Mouse (Mus musculus): ENCODE results near the gene Pofut2. TPM values are rescaled to one million over a fixed set of nuclear protein-coding genes. Genes with fewer than 3 reads are reported as not detected.

The Pofut2 gene
- polyA plus RNA-seq, 1 experiment: 8.4 TPM

DNA sequence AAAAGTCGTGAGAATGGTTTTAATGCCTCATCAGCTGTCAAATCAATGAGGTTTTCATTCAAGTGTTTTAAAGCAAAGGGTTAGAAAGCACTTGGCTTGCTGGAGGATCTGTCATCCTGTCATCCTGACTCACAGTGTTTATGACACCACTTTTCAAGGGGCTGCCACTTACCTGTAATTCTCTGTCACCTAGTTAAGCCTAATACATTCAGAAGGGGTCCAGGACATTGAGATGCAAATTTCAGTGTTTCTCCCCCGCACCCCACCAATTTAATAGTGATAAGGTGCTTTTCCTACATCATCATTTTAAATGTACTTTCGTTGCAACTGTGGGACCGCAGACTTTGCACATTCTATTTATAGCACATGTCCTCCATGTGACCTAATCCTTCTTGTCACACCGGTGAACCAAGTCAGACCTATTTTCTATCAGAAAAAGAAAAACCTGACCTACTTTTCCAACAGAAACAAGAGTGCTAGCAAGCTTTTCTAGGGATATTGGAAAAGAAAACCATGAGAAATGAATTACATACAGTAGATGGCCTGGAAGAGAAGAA is 29.7 kb downstream of the Pofut2 start:
- H3K4me3 ChIP-seq (replicated peaks; ENCODE audit: control insufficient read depth, low read depth, low read length): no peak overlapping the region
- 17% methylated on average over 5 of the region's 5 CpGs for WGBS
- no peaks in the 10 kb centered on the region for H3K4me1 ChIP-seq (ENCODE audit: control insufficient read depth, insufficient read depth, low read length)
- TF ChIP-seq POLR2A (IDR thresholded peaks at IDR 0.05; ENCODE audit: borderline replicate concordance, control insufficient read depth, low read depth, low read length) (no peak), CTCF (IDR thresholded peaks at IDR 0.05; ENCODE audit: control insufficient read depth, insufficient read depth, low read length) (no peak)
- H3K27ac ChIP-seq (ENCODE audit: control insufficient read depth, insufficient read depth, low read depth, low read length, poor library complexity): no peak overlapping the region

DNA sequence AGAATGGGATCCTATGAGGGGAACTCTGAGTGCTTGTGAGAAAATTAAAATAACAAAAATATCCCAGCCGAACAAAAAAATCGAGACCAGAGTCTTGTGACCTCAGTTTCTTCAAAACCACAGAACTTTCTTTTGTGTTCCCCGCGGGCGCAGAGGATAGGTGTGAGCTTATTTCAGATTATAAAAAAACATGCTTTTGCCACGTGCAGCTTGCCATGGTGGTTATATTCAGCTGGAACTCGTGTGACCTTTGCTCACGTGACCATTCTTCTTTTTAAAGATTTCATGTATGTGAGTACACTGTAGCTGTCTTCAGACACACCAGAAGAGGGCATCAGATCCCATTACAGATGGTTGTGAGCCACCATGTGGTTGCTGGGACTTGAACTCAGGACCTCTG is 30.5 kb downstream of the Pofut2 start:
- H3K4me3 ChIP-seq (replicated peaks; ENCODE audit: control insufficient read depth, low read depth, low read length): no peak overlapping the region
- TF ChIP-seq POLR2A (IDR thresholded peaks at IDR 0.05; ENCODE audit: borderline replicate concordance, control insufficient read depth, low read depth, low read length) (no peak), CTCF (IDR thresholded peaks at IDR 0.05; ENCODE audit: control insufficient read depth, insufficient read depth, low read length) (no peak)
- WGBS: 52% methylated on average over 8 of the region's 8 CpGs
- no peak overlapping the region for H3K27ac ChIP-seq (ENCODE audit: control insufficient read depth, insufficient read depth, low read depth, low read length, poor library complexity)
- H3K4me1 ChIP-seq (ENCODE audit: control insufficient read depth, insufficient read depth, low read length): no peaks in the 10 kb centered on the region

DNA sequence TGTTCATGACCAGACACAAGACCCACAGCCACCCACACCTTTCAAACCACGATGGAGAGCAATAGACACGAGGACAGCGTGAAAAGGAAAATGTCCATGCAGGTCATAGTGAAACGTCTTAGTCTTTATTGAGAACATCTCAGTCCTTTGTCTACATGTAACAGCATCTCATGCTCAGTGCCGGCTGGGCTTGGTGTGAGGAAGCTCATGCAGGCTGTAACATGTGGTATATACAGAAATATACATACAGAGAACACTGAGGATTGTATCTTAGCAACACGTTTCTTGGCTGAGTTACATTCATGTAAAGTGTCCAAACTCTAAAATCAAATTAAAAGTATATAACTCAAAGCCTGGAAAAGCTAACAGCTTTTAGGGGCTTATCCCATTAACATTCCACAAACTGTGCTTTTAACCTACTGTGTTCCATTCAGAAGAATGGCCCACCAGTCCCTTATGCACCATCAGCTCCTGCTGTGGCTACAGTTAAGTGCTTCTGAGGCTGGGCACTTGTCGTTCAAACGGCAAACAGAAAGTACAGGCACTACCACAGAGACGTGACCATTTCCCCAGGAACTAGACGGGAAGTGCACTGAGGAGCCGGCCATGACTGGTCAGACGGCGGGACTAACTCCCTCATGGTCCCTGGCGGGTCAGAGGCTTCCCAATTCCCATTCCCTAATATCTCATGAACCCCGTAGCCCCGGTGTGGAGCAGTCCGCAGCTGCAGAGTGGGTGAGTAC is 31.8 kb downstream of the Pofut2 start:
- no peak overlapping the region for H3K4me3 ChIP-seq (replicated peaks; ENCODE audit: control insufficient read depth, low read depth, low read length)
- H3K27ac ChIP-seq (ENCODE audit: control insufficient read depth, insufficient read depth, low read depth, low read length, poor library complexity): no peak overlapping the region
- 64% methylated on average over 17 of the region's 17 CpGs for WGBS
- H3K4me1 ChIP-seq (ENCODE audit: control insufficient read depth, insufficient read depth, low read length): peaks cover 1% of the 10 kb centered on the region; the same call in 1 of the 2 replicates
- TF ChIP-seq CTCF (IDR thresholded peaks at IDR 0.05; ENCODE audit: control insufficient read depth, insufficient read depth, low read length) (no peak), POLR2A (IDR thresholded peaks at IDR 0.05; ENCODE audit: borderline replicate concordance, control insufficient read depth, low read depth, low read length) (no peak)

DNA sequence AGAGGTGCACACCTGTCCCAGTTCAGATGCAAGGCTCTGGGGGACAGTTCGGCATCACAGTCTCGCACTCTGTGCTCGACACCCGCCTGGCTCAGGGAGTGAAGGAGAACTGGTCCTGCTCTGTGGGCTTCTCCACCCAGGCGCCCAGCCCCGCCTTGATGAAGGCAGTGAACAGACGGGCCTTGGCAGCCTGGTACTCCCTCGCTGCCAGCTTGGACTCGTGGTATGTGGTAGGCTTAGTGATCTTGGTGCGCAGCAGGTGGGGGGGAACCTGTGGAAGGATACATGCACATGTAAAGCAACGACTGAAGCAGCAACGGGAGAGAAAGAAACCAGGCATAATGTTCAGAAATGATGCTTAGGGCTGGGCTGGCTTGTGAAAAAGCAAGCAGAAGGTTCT is 35.7 kb downstream of the Pofut2 start:
- no peak overlapping the region for H3K4me3 ChIP-seq (replicated peaks; ENCODE audit: control insufficient read depth, low read depth, low read length)
- WGBS: 76% methylated on average over 12 of the region's 12 CpGs
- peaks cover 3% of the 10 kb centered on the region for H3K4me1 ChIP-seq (ENCODE audit: control insufficient read depth, insufficient read depth, low read length)
- H3K27ac ChIP-seq (ENCODE audit: control insufficient read depth, insufficient read depth, low read depth, low read length, poor library complexity): no peak overlapping the region
- TF ChIP-seq CTCF (IDR thresholded peaks at IDR 0.05; ENCODE audit: control insufficient read depth, insufficient read depth, low read length): no peak
- no peak for TF ChIP-seq POLR2A (IDR thresholded peaks at IDR 0.05; ENCODE audit: borderline replicate concordance, control insufficient read depth, low read depth, low read length)

DNA sequence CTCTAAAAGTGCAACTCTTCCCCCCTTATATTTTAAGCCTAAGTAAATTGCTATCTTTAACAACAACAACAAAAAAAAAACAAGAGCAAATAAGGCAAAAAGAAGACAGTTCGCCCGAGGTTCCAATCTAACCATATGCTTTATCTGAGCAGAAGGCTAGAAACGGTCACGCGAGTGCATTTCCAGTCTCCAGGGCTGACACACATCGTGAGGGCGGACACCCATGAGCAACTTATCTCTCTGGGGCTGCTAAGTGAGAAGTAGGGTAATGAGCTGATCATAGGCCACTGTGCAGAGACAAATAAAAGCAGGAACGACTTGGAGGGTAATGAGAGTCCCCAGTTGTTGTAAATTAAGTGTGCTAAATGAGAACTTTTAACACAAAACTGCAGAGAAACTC is 39.6 kb downstream of the Pofut2 start:
- Histone ChIP-seq H3K4me3 (replicated peaks; ENCODE audit: control insufficient read depth, low read depth, low read length) (no peak overlapping the region), H3K4me1 (ENCODE audit: control insufficient read depth, insufficient read depth, low read length) (peaks cover 4% of the 10 kb centered on the region), H3K27ac (ENCODE audit: control insufficient read depth, insufficient read depth, low read depth, low read length, poor library complexity) (no peak overlapping the region)
- WGBS: 58% methylated on average over 8 of the region's 8 CpGs
- TF ChIP-seq CTCF (IDR thresholded peaks at IDR 0.05; ENCODE audit: control insufficient read depth, insufficient read depth, low read length) (no peak), POLR2A (IDR thresholded peaks at IDR 0.05; ENCODE audit: borderline replicate concordance, control insufficient read depth, low read depth, low read length) (no peak)

DNA sequence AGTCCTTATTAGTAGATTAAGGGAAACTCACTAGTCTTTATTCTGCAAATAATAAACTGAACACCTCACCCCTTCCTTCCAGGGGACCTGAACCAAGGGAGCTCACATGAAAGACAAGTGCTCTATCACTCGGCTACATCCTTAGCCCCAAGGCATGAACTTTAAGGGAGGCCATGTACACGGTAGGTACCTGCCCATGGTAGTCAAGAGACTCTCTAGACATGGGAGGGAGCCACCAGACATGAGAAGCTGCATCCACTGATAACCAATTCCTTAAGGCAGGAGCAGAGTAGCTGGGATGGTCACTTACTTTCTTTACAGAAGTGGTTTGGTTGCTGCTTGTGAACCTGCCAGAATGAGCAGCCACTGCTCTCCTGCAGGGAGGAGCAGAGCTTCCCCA is 40.2 kb downstream of the Pofut2 start:
- WGBS: 68% methylated on average over 2 of the region's 2 CpGs
- Histone ChIP-seq H3K4me1 (ENCODE audit: control insufficient read depth, insufficient read depth, low read length) (peaks cover 4% of the 10 kb centered on the region), H3K27ac (ENCODE audit: control insufficient read depth, insufficient read depth, low read depth, low read length, poor library complexity) (peak overlapping the region; percentile 18; the same call in 1 of the 2 replicates), H3K4me3 (replicated peaks; ENCODE audit: control insufficient read depth, low read depth, low read length) (no peak overlapping the region)
- TF ChIP-seq POLR2A (IDR thresholded peaks at IDR 0.05; ENCODE audit: borderline replicate concordance, control insufficient read depth, low read depth, low read length) (no peak), CTCF (IDR thresholded peaks at IDR 0.05; ENCODE audit: control insufficient read depth, insufficient read depth, low read length) (no peak)

DNA sequence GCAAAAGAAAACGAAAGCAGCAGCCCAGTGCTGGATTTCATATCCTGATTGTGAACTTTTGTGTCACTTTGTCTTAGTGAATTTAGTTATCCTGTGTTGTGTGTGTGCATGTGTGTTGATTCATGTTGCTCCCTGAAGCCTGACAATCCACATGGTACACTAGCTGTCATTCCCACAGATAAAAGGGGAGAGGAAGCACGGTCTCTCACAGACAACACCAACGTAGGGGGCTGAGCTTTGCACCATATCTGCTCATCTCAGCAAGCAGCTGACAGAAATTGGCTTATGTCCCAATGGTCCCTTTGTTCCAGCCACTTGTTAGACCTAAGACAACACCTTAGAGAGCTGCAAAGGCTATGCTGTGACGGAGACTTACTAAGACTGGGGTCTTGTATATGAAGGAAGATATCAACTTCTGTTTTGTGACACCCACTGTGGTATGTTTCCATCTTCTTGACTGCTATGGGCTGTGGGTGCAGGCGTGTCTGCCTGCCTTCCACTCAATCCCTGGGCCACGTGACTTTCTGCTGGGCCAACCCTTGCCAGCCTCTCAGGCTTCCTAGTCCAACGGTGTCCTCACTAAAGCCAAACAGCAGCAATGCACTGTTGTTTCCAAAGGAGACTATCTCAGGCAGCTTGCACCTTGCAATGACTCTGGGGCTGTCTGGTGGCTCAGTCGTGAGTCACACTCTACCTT is 41.4 kb downstream of the Pofut2 start:
- Histone ChIP-seq H3K27ac (ENCODE audit: control insufficient read depth, insufficient read depth, low read depth, low read length, poor library complexity) (peak overlapping the region; percentile 53), H3K4me3 (replicated peaks; ENCODE audit: control insufficient read depth, low read depth, low read length) (no peak overlapping the region), H3K4me1 (ENCODE audit: control insufficient read depth, insufficient read depth, low read length) (peaks cover 3% of the 10 kb centered on the region)
- TF ChIP-seq POLR2A (IDR thresholded peaks at IDR 0.05; ENCODE audit: borderline replicate concordance, control insufficient read depth, low read depth, low read length): no peak
- no peak for TF ChIP-seq CTCF (IDR thresholded peaks at IDR 0.05; ENCODE audit: control insufficient read depth, insufficient read depth, low read length)
- 59% methylated on average over 8 of the region's 8 CpGs for WGBS

DNA sequence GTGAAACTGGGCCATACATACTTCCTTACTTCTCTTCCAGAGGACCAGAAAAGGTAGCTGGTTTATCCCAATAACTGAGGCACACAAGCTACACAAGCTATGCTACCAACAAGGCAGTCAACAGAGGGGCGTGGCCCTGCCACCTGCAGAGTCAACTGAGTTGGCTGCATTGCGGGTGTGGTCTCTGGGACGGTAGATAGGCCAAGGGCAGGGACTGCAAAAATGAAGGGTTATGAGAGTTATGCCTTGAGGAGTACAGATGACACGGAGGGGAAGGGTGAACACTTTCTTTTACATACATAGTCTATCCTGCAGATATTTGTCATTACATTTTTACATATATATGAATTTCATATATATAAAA is 41.9 kb downstream of the Pofut2 start:
- no peak for TF ChIP-seq POLR2A (IDR thresholded peaks at IDR 0.05; ENCODE audit: borderline replicate concordance, control insufficient read depth, low read depth, low read length)
- no peak for TF ChIP-seq CTCF (IDR thresholded peaks at IDR 0.05; ENCODE audit: control insufficient read depth, insufficient read depth, low read length)
- WGBS: 59% methylated on average over 4 of the region's 4 CpGs
- H3K4me3 ChIP-seq (replicated peaks; ENCODE audit: control insufficient read depth, low read depth, low read length): no peak overlapping the region
- peak overlapping the region; percentile 53 for H3K27ac ChIP-seq (ENCODE audit: control insufficient read depth, insufficient read depth, low read depth, low read length, poor library complexity)
- H3K4me1 ChIP-seq (ENCODE audit: control insufficient read depth, insufficient read depth, low read length): peaks cover 3% of the 10 kb centered on the region

Data from bone marrow, adult 2 months (tissue).